In genomic region chr2:167478128-167478527, GRCm38 (mm10) we compare ENCODE assay signal across 18 mouse cellular contexts. TPM values are rescaled to one million over a fixed set of nuclear protein-coding genes. Genes with fewer than 3 reads are reported as not detected.
DNase-seq lines count a peak whose midpoint lies in the region; ATAC-seq and TF ChIP-seq lines count a peak whose summit lies in the region.
"Had no signal": no experiment of that assay in that cellular context is flagged by ENCODE, and none has a peak within 500 bp of the region (broad histone marks: within the 10 kb centered on the region; RNA-seq: fewer than 3 reads in every experiment).

No protein-coding gene starts in this region.

- no peak overlapping the region for H3K9ac ChIP-seq in forebrain, embryonic 12.5 days
- H3K9ac ChIP-seq in ES-E14 (ENCODE audit: insufficient read depth, low read depth, low read length, poor library complexity, severe bottlenecking): no peak overlapping the region
- H3K9ac ChIP-seq: hindbrain, embryonic 15.5 days; liver, embryonic 12.5 days had no signal

- peaks cover 15% of the 10 kb centered on the region for H3K4me1 ChIP-seq in forebrain, embryonic 12.5 days
- peaks cover 13% of the 10 kb centered on the region for H3K4me1 ChIP-seq in forebrain, embryonic 10.5 days
- H3K4me1 ChIP-seq in ES-E14 (ENCODE audit: control insufficient read depth in 2 of 2, insufficient read depth in 2 of 2, low read length in 2 of 2, poor library complexity in 1 of 2): peaks cover 0 to 7% of the 10 kb centered on the region in 2 experiments; a peak in 1 of 4 replicates
- peaks cover 10% of the 10 kb centered on the region; the same call in 1 of the 2 replicates for H3K4me1 ChIP-seq in midbrain, embryonic 10.5 days

- H3K27ac ChIP-seq in forebrain, embryonic 12.5 days: 0 out of 2 replicates have a peak overlapping the region, but pooled peaks have one; percentile 25
- no peak overlapping the region for H3K27ac ChIP-seq in forebrain, embryonic 10.5 days
- no peak overlapping the region for H3K27ac ChIP-seq in ES-E14 (ENCODE audit: insufficient read depth, low read depth, low read length, poor library complexity, severe bottlenecking)
- H3K27ac ChIP-seq in midbrain, embryonic 10.5 days (replicated peaks): no peak overlapping the region
- H3K27ac ChIP-seq: liver, embryonic 12.5 days had no signal

- in situ Hi-C loops in ES-E14 (cut with MboI; ENCODE audit: low sequenced_read_pairs in 2 of 2, unreplicated experiment in 2 of 2): no loop called here

- no peaks in the 10 kb centered on the region for H3K9me3 ChIP-seq in forebrain, embryonic 12.5 days
- H3K9me3 ChIP-seq in forebrain, embryonic 10.5 days: no peaks in the 10 kb centered on the region
- H3K9me3 ChIP-seq in ES-E14 (ENCODE audit: control insufficient read depth, insufficient read depth, low read depth, low read length): no peaks in the 10 kb centered on the region
- no peaks in the 10 kb centered on the region for H3K9me3 ChIP-seq in midbrain, embryonic 10.5 days (replicated peaks)
- H3K9me3 ChIP-seq: hindbrain, embryonic 15.5 days; liver, embryonic 12.5 days had no signal

- peaks cover 52% of the 10 kb centered on the region for H3K36me3 ChIP-seq in forebrain, embryonic 12.5 days (replicated peaks)
- H3K36me3 ChIP-seq in forebrain, embryonic 10.5 days (replicated peaks): peaks cover 64% of the 10 kb centered on the region
- H3K36me3 ChIP-seq in ES-E14 (ENCODE audit: control insufficient read depth, insufficient read depth, low read length, poor library complexity, severe bottlenecking): peaks cover 25% of the 10 kb centered on the region
- peaks cover 60% of the 10 kb centered on the region for H3K36me3 ChIP-seq in midbrain, embryonic 10.5 days

- H3K4me2 ChIP-seq in forebrain, embryonic 12.5 days: no peak overlapping the region
- H3K4me2 ChIP-seq: heart, embryonic 11.5 days; hindbrain, embryonic 15.5 days; liver, embryonic 12.5 days had no signal

- 49% methylated on average over 2 of the region's 2 CpGs for WGBS in forebrain, embryonic 12.5 days
- WGBS in forebrain, embryonic 10.5 days: 49% methylated on average over 2 of the region's 2 CpGs
- WGBS in midbrain, embryonic 10.5 days: 64% methylated on average over 2 of the region's 2 CpGs

- H3K27me3 ChIP-seq in forebrain, embryonic 12.5 days: no peaks in the 10 kb centered on the region
- H3K27me3 ChIP-seq in forebrain, embryonic 10.5 days (ENCODE audit: poor library complexity, severe bottlenecking): no peaks in the 10 kb centered on the region
- no peaks in the 10 kb centered on the region for H3K27me3 ChIP-seq in midbrain, embryonic 10.5 days (ENCODE audit: low read depth, poor library complexity, severe bottlenecking)
- H3K27me3 ChIP-seq: hindbrain, embryonic 15.5 days; liver, embryonic 12.5 days had no signal

- no peak overlapping the region for H3K4me3 ChIP-seq in forebrain, embryonic 12.5 days (replicated peaks)
- H3K4me3 ChIP-seq in forebrain, embryonic 10.5 days: no peak overlapping the region
- no peak overlapping the region for H3K4me3 ChIP-seq in ES-E14 (ENCODE audit: insufficient read depth in 1 of 2, low read depth in 1 of 2, low read length in 2 of 2, poor library complexity in 1 of 2, severe bottlenecking in 1 of 2)
- H3K4me3 ChIP-seq in midbrain, embryonic 10.5 days: no peak overlapping the region
- H3K4me3 ChIP-seq: hindbrain, embryonic 15.5 days; liver, embryonic 12.5 days had no signal

- no peak for ATAC-seq in forebrain, embryonic 12.5 days (ENCODE audit: low FRiP score)
- ATAC-seq: activated CD4-positive, CD25-positive, alpha-beta regulatory T cell, adult 4 months; intestine, postnatal 0 days; liver, embryonic 12.5 days had no signal

- DNase-seq in forebrain, embryonic 10.5 days (ENCODE audit: extremely low spot score, low spot score): no peak
- DNase-seq in 3T3-L1 (ENCODE audit: low read depth, low spot score) (peak; percentile 66), ES-E14 (ENCODE audit: low read depth, low spot score) (no peak)
- peak; percentile 30 for DNase-seq in forelimb bud, embryonic 11.5 days (ENCODE audit: low read depth, low spot score)
- DNase-seq in c-Kit-positive CD71-positive TER-119-positive erythroid progenitor cells, embryonic 14.5 days (ENCODE audit: low spot score): no peak
- DNase-seq in midbrain, embryonic 10.5 days (ENCODE audit: low spot score): no peak
- DNase-seq: adrenal gland, postnatal 25 days; cerebellum, adult 9-10 months; heart, postnatal 14 days; left cerebral cortex, postnatal 4 days; midbrain, embryonic 14.5 days; right cerebral cortex, adult 18-20 months had no signal

TF ChIP-seq in ES-E14, 5 proteins besides CTCF, POLR2A, EP300 and RAD21:
- TF ChIP-seq MAFK (IDR thresholded peaks at IDR 0.05; ENCODE audit: insufficient read depth, low read depth, low read length) (peak; percentile 63; the same call in 1 of the 2 replicates), CHD2 (IDR thresholded peaks at IDR 0.05; ENCODE audit: low read depth, low read length) (no peak)

RNA-seq across cellular contexts. Expression of gene Rnf114, which starts 14.3 kb away (rescaled TPM):
- 126 and 129 TPM in 2 replicates for polyA plus RNA-seq in forebrain, embryonic 12.5 days (2016; fragmentation: Nextera tagmentation; extraction: Ambion mirVana)
- 136 and 137 TPM in 2 replicates for polyA plus RNA-seq in forebrain, embryonic 10.5 days (2016; fragmentation: Nextera tagmentation; extraction: Ambion mirVana)
- total RNA-seq in ES-E14 (2012; rRNA removed): 39.3 and 48.1 TPM in 2 replicates
- polyA plus RNA-seq in midbrain, embryonic 10.5 days (2016; fragmentation: Nextera tagmentation; extraction: Ambion mirVana): 139 and 154 TPM in 2 replicates

RNA-seq across cellular contexts. Expression of gene Spata2, which starts 14.6 kb away (rescaled TPM):
- polyA plus RNA-seq in forebrain, embryonic 12.5 days (2016; fragmentation: Nextera tagmentation; extraction: Ambion mirVana): 19.6 and 23.0 TPM in 2 replicates
- 21.0 and 21.5 TPM in 2 replicates for polyA plus RNA-seq in forebrain, embryonic 10.5 days (2016; fragmentation: Nextera tagmentation; extraction: Ambion mirVana)
- 10.0 and 11.0 TPM in 2 replicates for total RNA-seq in ES-E14 (2012; rRNA removed)
- polyA plus RNA-seq in midbrain, embryonic 10.5 days (2016; fragmentation: Nextera tagmentation; extraction: Ambion mirVana): 19.1 and 23.5 TPM in 2 replicates

RNA-seq across cellular contexts. Expression of gene Slc9a8, which starts 56.6 kb away (rescaled TPM):
- polyA plus RNA-seq in forebrain, embryonic 12.5 days (2016; fragmentation: Nextera tagmentation; extraction: Ambion mirVana): 26.5 and 26.7 TPM in 2 replicates
- polyA plus RNA-seq in forebrain, embryonic 10.5 days (2016; fragmentation: Nextera tagmentation; extraction: Ambion mirVana): 24.0 and 24.4 TPM in 2 replicates
- total RNA-seq in ES-E14 (2012; rRNA removed): 38.6 and 54.4 TPM in 2 replicates
- polyA plus RNA-seq in midbrain, embryonic 10.5 days (2016; fragmentation: Nextera tagmentation; extraction: Ambion mirVana): 21.6 and 25.6 TPM in 2 replicates

RNA-seq across cellular contexts. Expression of gene Snai1, which starts 59.9 kb away (rescaled TPM):
- polyA plus RNA-seq in forebrain, embryonic 12.5 days (2016; fragmentation: Nextera tagmentation; extraction: Ambion mirVana): 11.8 and 14.6 TPM in 2 replicates
- polyA plus RNA-seq in forebrain, embryonic 10.5 days (2016; fragmentation: Nextera tagmentation; extraction: Ambion mirVana): 40.4 and 46.9 TPM in 2 replicates
- 1.4 and 3.4 TPM in 2 replicates for total RNA-seq in ES-E14 (2012; rRNA removed)
- polyA plus RNA-seq in midbrain, embryonic 10.5 days (2016; fragmentation: Nextera tagmentation; extraction: Ambion mirVana): 30.0 and 36.1 TPM in 2 replicates
- polyA plus RNA-seq: activated CD4-positive, CD25-positive, alpha-beta regulatory T cell, adult 4 months had no signal

Comparison
In these comparisons a context has a peak if more than half of its experiments do, and no peak if none do; other contexts are left out.
1. DNase-seq: peak in 3T3-L1 (single experiment) and forelimb bud, embryonic 11.5 days (single experiment); none in forebrain, embryonic 10.5 days (single experiment), ES-E14 (single experiment), c-Kit-positive CD71-positive TER-119-positive erythroid progenitor cells, embryonic 14.5 days (single experiment) and midbrain, embryonic 10.5 days (single experiment).